Comparison of ENCODE assay signal across 26 mouse cellular contexts in genomic region chr7:63891488-63892075, GRCm38 (mm10). TPM values are rescaled to one million over a fixed set of nuclear protein-coding genes. Genes with fewer than 3 reads are reported as not detected.
DNase-seq lines count a peak whose midpoint lies in the region; ATAC-seq lines count a peak whose summit lies in the region.
"Had no signal": no experiment of that assay in that cellular context is flagged by ENCODE, and none has a peak within 500 bp of the region (broad histone marks: within the 10 kb centered on the region; RNA-seq: fewer than 3 reads in every experiment).

No protein-coding gene starts in this region.

- peak; percentile 7 for DNase-seq in adrenal gland, postnatal 10 days
- no peak for DNase-seq in adrenal gland, adult 2 months
- DNase-seq in heart, adult 11 months, result peak; percentile 94
- no peak for DNase-seq in heart, adult 18-20 months
- peak; percentile 38 for DNase-seq in left cerebral cortex, postnatal 4 days
- DNase-seq in left cerebral cortex, adult 18-20 months (ENCODE audit: low spot score in 2 of 2), result no peak
- DNase-seq in splenic B cell, adult 2 months (ENCODE audit: low read depth, low spot score), result peak; percentile 43
- DNase-seq: adrenal gland, postnatal 14 days; gastrocnemius, postnatal 14 days; lung, embryonic 14.5 days; lung, postnatal 4 days; retina, postnatal 1 day; thymus, postnatal 14 days had no signal

- no peak for ATAC-seq in megakaryocyte, adult 5-6 weeks (ENCODE audit: poor library complexity, severe bottlenecking)
- ATAC-seq: forebrain, embryonic 14.5 days; hindbrain, postnatal 0 days; liver, embryonic 12.5 days had no signal

- intact Hi-C loops in left cerebral cortex, postnatal 4 days (cut with DNase I), result no loop called here

- H3K36me3 ChIP-seq in splenic B cell, adult 2 months (ENCODE audit: control insufficient read depth, insufficient read depth, low read length, poor library complexity, severe bottlenecking), result peaks cover 13% of the 10 kb centered on the region

- H3K27me3 ChIP-seq in splenic B cell, adult 2 months (ENCODE audit: control insufficient read depth, insufficient read depth, low read length, poor library complexity, severe bottlenecking), result no peaks in the 10 kb centered on the region

RNA-seq across cellular contexts. Expression of gene E030018B13Rik, which starts 25.1 kb away (rescaled TPM):
- not detected for total RNA-seq in adrenal gland, postnatal 10 days (2021)
- not detected for total RNA-seq in adrenal gland, adult 2 months (2021)
- polyA plus RNA-seq in adrenal gland, adult 2 months (2012; rRNA removed), result not detected in 2 replicates
- not detected for total RNA-seq in heart, adult 18-20 months (2021)
- total RNA-seq in left cerebral cortex, postnatal 4 days (2021), result not detected
- not detected for total RNA-seq in left cerebral cortex, adult 18-20 months (2021)
- not detected in 2 replicates for total RNA-seq in megakaryocyte, adult 5-6 weeks (2015)
- total RNA-seq in megakaryocyte, adult 5-6 weeks (2017), result not detected in 2 replicates
- total RNA-seq: adrenal gland, postnatal 14 days; gastrocnemius, postnatal 14 days; hindbrain, postnatal 0 days; midbrain, postnatal 0 days had no signal
- polyA plus RNA-seq: cortical plate, adult 2 months; embryonic facial prominence, embryonic 11.5 days; erythroblast, embryonic 14.5 days; forebrain, embryonic 14.5 days; hindbrain, embryonic 10.5 days; hindbrain, postnatal 0 days; large intestine, adult 2 months; limb, embryonic 11.5 days; liver, embryonic 12.5 days; midbrain, embryonic 10.5 days; midbrain, postnatal 0 days; stomach, embryonic 16.5 days had no signal

RNA-seq across cellular contexts. Expression of gene Klf13, which starts 47.1 kb away (rescaled TPM):
- 10 to 100 TPM; 65.9 to 80.6 TPM for total RNA-seq in adrenal gland, postnatal 10 days (2021)
- total RNA-seq in adrenal gland, adult 2 months (2021), result 10 to 100 TPM; 67.0 to 77.8 TPM
- polyA plus RNA-seq in adrenal gland, adult 2 months (2012; rRNA removed), result 69.2 and 87.7 TPM in 2 replicates
- total RNA-seq in heart, adult 18-20 months (2021), result 10 to 100 TPM; 42.9 to 59.3 TPM
- total RNA-seq in left cerebral cortex, postnatal 4 days (2021), result 10 to 100 TPM; 72.3 to 73.5 TPM
- total RNA-seq in left cerebral cortex, adult 18-20 months (2021), result 100 to 1,000 TPM; 145 to 159 TPM
- 108 and 122 TPM in 2 replicates for total RNA-seq in megakaryocyte, adult 5-6 weeks (2015)
- total RNA-seq in megakaryocyte, adult 5-6 weeks (2017), result 61.7 and 64.4 TPM in 2 replicates

Comparison
In these comparisons a context has a peak if more than half of its experiments do, and no peak if none do; other contexts are left out.
1. DNase-seq: peak in adrenal gland, postnatal 10 days (single experiment), heart, adult 11 months (single experiment), left cerebral cortex, postnatal 4 days (single experiment) and splenic B cell, adult 2 months (single experiment); none in adrenal gland, adult 2 months (single experiment), heart, adult 18-20 months (0 of 2) and left cerebral cortex, adult 18-20 months (0 of 2).